Mouse (Mus musculus): ENCODE data around the gene Jak1. TPM values are rescaled to one million over a fixed set of nuclear protein-coding genes. Genes with fewer than 3 reads are reported as not detected.

Gene Jak1
- polyA plus RNA-seq, 1 experiment from 2014 or later = 66.3 TPM

- H3K27ac ChIP-seq = no peak overlapping the region
- H3K4me3 ChIP-seq = peak overlapping the region; percentile 92
- peaks cover 8% of the 10 kb centered on the region; the same call in 1 of the 2 replicates for H3K4me1 ChIP-seq (replicated peaks)
- no peaks in the 10 kb centered on the region for H3K27me3 ChIP-seq
- ATAC-seq (ENCODE audit: low FRiP score) = no peak
- H3K9ac ChIP-seq = no peak overlapping the region
- whole genome bisulfite sequencing = 35% methylated on average over 6 of the region's 7 CpGs
- H3K4me2 ChIP-seq = peak overlapping the region; percentile 77
- H3K36me3 ChIP-seq = no peaks in the 10 kb centered on the region
- H3K9me3 ChIP-seq = no peaks in the 10 kb centered on the region
Observed at GRCm38 (mm10) chr4:101265523-101265922, 441 bp upstream of the Jak1 start.

- ATAC-seq (ENCODE audit: low FRiP score) = peak; percentile 31
- Histone ChIP-seq H3K27me3 (no peaks in the 10 kb centered on the region), H3K9me3 (no peaks in the 10 kb centered on the region), H3K4me3 (peak overlapping the region; percentile 92), H3K4me2 (peak overlapping the region; percentile 77), H3K27ac (peak overlapping the region; percentile 79), H3K4me1 (replicated peaks) (peaks cover 8% of the 10 kb centered on the region; the same call in 1 of the 2 replicates), H3K36me3 (no peaks in the 10 kb centered on the region), H3K9ac (peak overlapping the region; percentile 94)
- 9% methylated on average over 26 of the region's 26 CpGs for WGBS
Observed at GRCm38 (mm10) chr4:101263968-101264740, 928 bp downstream of the Jak1 start.

- H3K4me2 ChIP-seq = no peak overlapping the region
- 82% methylated on average over 5 of the region's 5 CpGs for WGBS
- no peak for ATAC-seq (ENCODE audit: low FRiP score)
- H3K4me3 ChIP-seq = no peak overlapping the region
- H3K9ac ChIP-seq = no peak overlapping the region
- no peaks in the 10 kb centered on the region for H3K27me3 ChIP-seq
- no peak overlapping the region for H3K27ac ChIP-seq
- H3K4me1 ChIP-seq (replicated peaks) = peaks cover 8% of the 10 kb centered on the region; the same call in 1 of the 2 replicates
- no peaks in the 10 kb centered on the region for H3K36me3 ChIP-seq
- no peaks in the 10 kb centered on the region for H3K9me3 ChIP-seq
Observed at GRCm38 (mm10) chr4:101261596-101261995, 3.5 kb downstream of the Jak1 start.

- Histone ChIP-seq H3K4me2 (no peak overlapping the region), H3K27me3 (no peaks in the 10 kb centered on the region), H3K27ac (no peak overlapping the region), H3K9ac (no peak overlapping the region), H3K36me3 (no peaks in the 10 kb centered on the region), H3K4me1 (replicated peaks) (peaks cover 8% of the 10 kb centered on the region; the same call in 1 of the 2 replicates), H3K9me3 (no peaks in the 10 kb centered on the region), H3K4me3 (no peak overlapping the region)
- 91% methylated on average over 8 of the region's 8 CpGs for WGBS
- ATAC-seq (ENCODE audit: low FRiP score) = no peak
Observed at GRCm38 (mm10) chr4:101260744-101261291, 4.3 kb downstream of the Jak1 start.

GRCm38 (mm10) chr4:101256526-101257210 is 8.4 kb downstream of the Jak1 start:
- Histone ChIP-seq H3K9me3 (no peaks in the 10 kb centered on the region), H3K4me3 (no peak overlapping the region), H3K36me3 (no peaks in the 10 kb centered on the region), H3K4me1 (replicated peaks) (no peaks in the 10 kb centered on the region), H3K4me2 (no peak overlapping the region), H3K27ac (no peak overlapping the region), H3K27me3 (no peaks in the 10 kb centered on the region), H3K9ac (no peak overlapping the region)
- no peak for ATAC-seq (ENCODE audit: low FRiP score)
- WGBS = 89% methylated on average over 3 of the region's 3 CpGs

- H3K4me1 ChIP-seq (replicated peaks) = no peaks in the 10 kb centered on the region
- no peak for ATAC-seq (ENCODE audit: low FRiP score)
- H3K4me2 ChIP-seq = no peak overlapping the region
- WGBS = 84% methylated on average over 8 of the region's 8 CpGs
- H3K4me3 ChIP-seq = no peak overlapping the region
- H3K9me3 ChIP-seq = no peaks in the 10 kb centered on the region
- no peak overlapping the region for H3K27ac ChIP-seq
- no peak overlapping the region for H3K9ac ChIP-seq
- H3K36me3 ChIP-seq = no peaks in the 10 kb centered on the region
- H3K27me3 ChIP-seq = no peaks in the 10 kb centered on the region
Observed at GRCm38 (mm10) chr4:101254606-101255349, 10.3 kb downstream of the Jak1 start.

- H3K9me3 ChIP-seq = no peaks in the 10 kb centered on the region
- H3K27ac ChIP-seq = no peak overlapping the region
- H3K27me3 ChIP-seq = no peaks in the 10 kb centered on the region
- H3K36me3 ChIP-seq = no peaks in the 10 kb centered on the region
- no peak overlapping the region for H3K9ac ChIP-seq
- no peak overlapping the region for H3K4me3 ChIP-seq
- H3K4me1 ChIP-seq (replicated peaks) = no peaks in the 10 kb centered on the region
- 85% methylated on average over 7 of the region's 7 CpGs for WGBS
- no peak overlapping the region for H3K4me2 ChIP-seq
- ATAC-seq (ENCODE audit: low FRiP score) = no peak
Observed at GRCm38 (mm10) chr4:101254015-101254414, 11.1 kb downstream of the Jak1 start.

GRCm38 (mm10) chr4:101252781-101253622 is 12.1 kb downstream of the Jak1 start:
- Histone ChIP-seq H3K27ac (no peak overlapping the region), H3K4me2 (no peak overlapping the region), H3K9ac (no peak overlapping the region), H3K9me3 (no peaks in the 10 kb centered on the region), H3K36me3 (no peaks in the 10 kb centered on the region), H3K4me3 (no peak overlapping the region), H3K4me1 (replicated peaks) (no peaks in the 10 kb centered on the region), H3K27me3 (no peaks in the 10 kb centered on the region)
- ATAC-seq (ENCODE audit: low FRiP score) = no peak
- 86% methylated on average over 13 of the region's 13 CpGs for WGBS

- no peaks in the 10 kb centered on the region for H3K36me3 ChIP-seq
- no peak for ATAC-seq (ENCODE audit: low FRiP score)
- H3K4me1 ChIP-seq (replicated peaks) = peaks cover 3% of the 10 kb centered on the region; the same call in 1 of the 2 replicates
- no peak overlapping the region for H3K4me3 ChIP-seq
- H3K27ac ChIP-seq = no peak overlapping the region
- H3K9me3 ChIP-seq = no peaks in the 10 kb centered on the region
- H3K9ac ChIP-seq = no peak overlapping the region
- H3K27me3 ChIP-seq = no peaks in the 10 kb centered on the region
- H3K4me2 ChIP-seq = no peak overlapping the region
Observed at GRCm38 (mm10) chr4:101252016-101252415, 13.1 kb downstream of the Jak1 start.

- no peaks in the 10 kb centered on the region for H3K36me3 ChIP-seq
- no peak for ATAC-seq (ENCODE audit: low FRiP score)
- no peak overlapping the region for H3K4me2 ChIP-seq
- H3K27ac ChIP-seq = no peak overlapping the region
- no peak overlapping the region for H3K4me3 ChIP-seq
- no peak overlapping the region for H3K9ac ChIP-seq
- peaks cover 3% of the 10 kb centered on the region; the same call in 1 of the 2 replicates for H3K4me1 ChIP-seq (replicated peaks)
- WGBS = 62% methylated on average over 6 of the region's 6 CpGs
- no peaks in the 10 kb centered on the region for H3K9me3 ChIP-seq
- H3K27me3 ChIP-seq = no peaks in the 10 kb centered on the region
Observed at GRCm38 (mm10) chr4:101249977-101250743, 14.9 kb downstream of the Jak1 start.

GRCm38 (mm10) chr4:101247355-101247754 is 17.7 kb downstream of the Jak1 start:
- no peaks in the 10 kb centered on the region for H3K9me3 ChIP-seq
- H3K36me3 ChIP-seq = no peaks in the 10 kb centered on the region
- 83% methylated on average over 2 of the region's 2 CpGs for WGBS
- H3K9ac ChIP-seq = no peak overlapping the region
- no peak overlapping the region for H3K4me2 ChIP-seq
- H3K4me1 ChIP-seq (replicated peaks) = peaks cover 3% of the 10 kb centered on the region; the same call in 1 of the 2 replicates
- no peak for ATAC-seq (ENCODE audit: low FRiP score)
- no peaks in the 10 kb centered on the region for H3K27me3 ChIP-seq
- no peak overlapping the region for H3K4me3 ChIP-seq
- no peak overlapping the region for H3K27ac ChIP-seq

Data from hindbrain, embryonic 13.5 days (tissue).